ENCODE assay signal across 35 mouse cellular contexts in the genomic region with DNA sequence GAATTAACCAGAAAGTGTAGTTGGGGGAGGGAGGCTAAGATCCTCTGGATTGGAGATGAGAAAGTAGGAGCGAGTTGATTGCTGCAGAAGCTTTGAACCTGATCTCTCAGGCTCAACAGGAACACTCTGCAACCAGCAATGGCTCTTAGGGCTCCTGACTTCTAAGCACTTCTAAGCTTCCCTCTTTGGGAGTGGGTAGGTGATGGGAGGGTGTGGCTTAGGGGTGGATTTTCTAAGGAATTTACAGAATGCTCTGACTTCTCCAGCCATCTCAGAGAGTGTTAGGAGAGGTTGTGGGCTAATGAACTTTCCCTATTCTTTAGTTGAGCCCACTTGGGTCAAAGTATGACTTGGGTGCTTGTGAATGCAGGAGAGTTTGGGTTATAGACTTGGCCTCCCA. TPM values are rescaled to one million over a fixed set of nuclear protein-coding genes. Genes with fewer than 3 reads are reported as not detected.
DNase-seq lines count a peak whose midpoint lies in the region; ATAC-seq lines count a peak whose summit lies in the region.
"Had no signal": no experiment of that assay in that cellular context is flagged by ENCODE, and none has a peak within 500 bp of the region (broad histone marks: within the 10 kb centered on the region; RNA-seq: fewer than 3 reads in every experiment).

No protein-coding gene starts in this region.

- DNase-seq in heart, adult 11 months, result peak; percentile 69
- DNase-seq in heart, adult 18-20 months, result no peak
- DNase-seq in ES-CJ7 (ENCODE audit: low read depth, low spot score), result peak; percentile 30
- DNase-seq in R1 (ENCODE audit: low read depth, low spot score), result peak; percentile 54
- DNase-seq in right cerebral cortex, postnatal 14 days, result no peak
- DNase-seq in spleen, postnatal 36 days (ENCODE audit: low spot score in 2 of 2), result no peak
- DNase-seq: adrenal gland, postnatal 14 days; cerebellum, adult 11 months; cerebellum, adult 2 months; cerebellum, postnatal 10 days; cerebellum, postnatal 36 days; embryo, embryonic 11 days had no signal

- H3K9ac ChIP-seq in limb, embryonic 13.5 days, result no peak overlapping the region
- H3K9ac ChIP-seq: forebrain, embryonic 12.5 days; forebrain, embryonic 15.5 days; hindbrain, embryonic 12.5 days; hindbrain, embryonic 15.5 days had no signal

- H3K9me3 ChIP-seq in limb, embryonic 13.5 days, result no peaks in the 10 kb centered on the region
- H3K9me3 ChIP-seq: forebrain, embryonic 12.5 days; forebrain, embryonic 15.5 days; hindbrain, embryonic 12.5 days; hindbrain, embryonic 15.5 days had no signal

- H3K4me1 ChIP-seq in limb, embryonic 13.5 days, result peaks cover 11% of the 10 kb centered on the region

- WGBS in limb, embryonic 13.5 days, result 38% methylated on average over 1 of the region's 1 CpGs

- H3K4me2 ChIP-seq in limb, embryonic 13.5 days (replicated peaks), result no peak overlapping the region
- H3K4me2 ChIP-seq: forebrain, embryonic 12.5 days; forebrain, embryonic 15.5 days; heart, embryonic 11.5 days; hindbrain, embryonic 12.5 days; hindbrain, embryonic 15.5 days had no signal

- no peaks in the 10 kb centered on the region for H3K27me3 ChIP-seq in limb, embryonic 13.5 days
- H3K27me3 ChIP-seq: forebrain, embryonic 12.5 days; forebrain, embryonic 15.5 days; hindbrain, embryonic 12.5 days; hindbrain, embryonic 15.5 days had no signal

- H3K36me3 ChIP-seq in limb, embryonic 13.5 days, result no peaks in the 10 kb centered on the region
- H3K36me3 ChIP-seq: forebrain, embryonic 12.5 days; forebrain, embryonic 15.5 days; hindbrain, embryonic 12.5 days; hindbrain, embryonic 15.5 days had no signal

- 0 out of 2 replicates have a peak overlapping the region, but pooled peaks have one; percentile 35 for H3K27ac ChIP-seq in limb, embryonic 13.5 days
- H3K27ac ChIP-seq: forebrain, embryonic 12.5 days; forebrain, embryonic 15.5 days; hindbrain, embryonic 12.5 days; hindbrain, embryonic 15.5 days had no signal

- H3K4me3 ChIP-seq in limb, embryonic 13.5 days, result no peak overlapping the region
- H3K4me3 ChIP-seq: erythroblast, embryonic 14.5 days; forebrain, embryonic 12.5 days; forebrain, embryonic 15.5 days; hindbrain, embryonic 12.5 days; hindbrain, embryonic 15.5 days had no signal

- no peak for ATAC-seq in limb, embryonic 13.5 days (ENCODE audit: low FRiP score, low read depth)
- ATAC-seq: CD4-positive, CD25-positive, alpha-beta regulatory T cell, adult 4 months; forebrain, embryonic 15.5 days; intestine, postnatal 0 days had no signal

RNA-seq across cellular contexts. Expression of a gene that starts 17.4 kb away (rescaled TPM):
- total RNA-seq in heart, adult 18-20 months (2021), result not detected
- polyA plus RNA-seq in limb, embryonic 13.5 days (2015; fragmentation: Nextera tagmentation; extraction: Ambion mirVana), result not detected in 2 replicates
- total RNA-seq: adrenal gland, adult 2 months; adrenal gland, postnatal 14 days; adrenal gland, postnatal 4 days; ES-E14; gastrocnemius, adult 18-20 months; gastrocnemius, postnatal 25 days; heart, adult 8-10 months; heart, postnatal 25 days; hematopoietic stem cell, adult 5-6 weeks had no signal
- polyA plus RNA-seq: adrenal gland, adult 2 months; C2C12; cerebellum, adult 2 months; cortical plate, adult 2 months; embryonic facial prominence, embryonic 11.5 days; erythroblast, embryonic 14.5 days; forebrain, embryonic 12.5 days; forebrain, embryonic 15.5 days; gonadal fat pad, adult 2 months; heart, embryonic 11.5 days; heart, postnatal 0 days; hindbrain, embryonic 12.5 days; hindbrain, embryonic 15.5 days; intestine, embryonic 14.5 days; intestine, postnatal 0 days had no signal

RNA-seq across cellular contexts. Expression of a gene that starts 39.5 kb away (rescaled TPM):
- total RNA-seq in heart, adult 18-20 months (2021), result 1 to 10 TPM; 1.1 to 1.3 TPM
- polyA plus RNA-seq in limb, embryonic 13.5 days (2015; fragmentation: Nextera tagmentation; extraction: Ambion mirVana), result 9.6 and 9.9 TPM in 2 replicates
- polyA plus RNA-seq: adrenal gland, adult 2 months had no signal

RNA-seq across cellular contexts. Expression of a gene that starts 39.6 kb away (rescaled TPM):
- total RNA-seq in heart, adult 18-20 months (2021), result 10 to 100 TPM; 39.0 to 50.7 TPM
- polyA plus RNA-seq in limb, embryonic 13.5 days (2015; fragmentation: Nextera tagmentation; extraction: Ambion mirVana), result 175 and 181 TPM in 2 replicates

Comparison
In these comparisons a context has a peak if more than half of its experiments do, and no peak if none do; other contexts are left out.
1. DNase-seq: peak in heart, adult 11 months (single experiment), ES-CJ7 (single experiment) and R1 (single experiment); none in heart, adult 18-20 months (0 of 2), right cerebral cortex, postnatal 14 days (single experiment) and spleen, postnatal 36 days (0 of 2).